Mouse (Mus musculus): ENCODE data around the gene Syt2.

- TF ChIP-seq NANOG (IDR thresholded peaks at IDR 0.05; ENCODE audit: borderline replicate concordance, low read length): no peak
- no peak for TF ChIP-seq CTCF (conservative IDR thresholded peaks at IDR 0.05; ENCODE audit: low read length)
- no peak for TF ChIP-seq POU5F1 (IDR thresholded peaks at IDR 0.05; ENCODE audit: borderline replicate concordance, low read length)
Measured at GRCm38 (mm10) chr1:134772821-134773220, 126.3 kb downstream of the Syt2 start.
